Mouse (Mus musculus) forebrain, postnatal 0 days (tissue): Measurements from ENCODE around the gene Zbed5. TPM values are rescaled to one million over a fixed set of nuclear protein-coding genes. Genes with fewer than 3 reads are reported as not detected.
A peak's percentile ranks its signal among the peaks of the same experiment; 100 is the strongest.
"Not testable (repeated sequence)": the region's sequence is repeated elsewhere in the genome, so short reads cannot be mapped to it uniquely, and the experiment has no call there.

ENCODE experiments used
- ATAC-seq: fragments of 200-750 bp; cut with Nextera tagmentation; 2 replicates; pipeline ENCODE4 v1.8.0; 2017; ENCODE audit warnings: mild to moderate bottlenecking, moderate library complexity
- DNase-seq: peaks from one replicate; pipeline ENCODE4 v3.0.0-alpha.2; 2015
- H3K27ac ChIP-seq: fragments of 300-500 bp; sonication (generic); 2 replicates; pipeline ENCODE4 v1.5.1; 2014; ENCODE audit warnings: low read depth, mild to moderate bottlenecking, antibody characterized with exemption, low read length, moderate library complexity, mixed read lengths
- H3K27me3 ChIP-seq: fragments of 300-500 bp; sonication (generic); 2 replicates; pipeline ENCODE4 v1.6.1; 2014; ENCODE audit warnings: mild to moderate bottlenecking, low read length, mixed read lengths; ENCODE audit not compliant: insufficient read depth
- H3K36me3 ChIP-seq: fragments of 300-500 bp; sonication (generic); 2 replicates; pipeline ENCODE4 v1.6.1; 2014; ENCODE audit warnings: mild to moderate bottlenecking, moderate library complexity; ENCODE audit not compliant: insufficient read depth
- H3K4me1 ChIP-seq: fragments of 300-500 bp; sonication (generic); 2 replicates; pipeline ENCODE4 v1.6.1; 2014; ENCODE audit warnings: antibody characterized with exemption; ENCODE audit not compliant: insufficient read depth
- H3K4me2 ChIP-seq: fragments of 300-500 bp; sonication (generic); 2 replicates; pipeline ENCODE4 v1.6.1; 2014; ENCODE audit warnings: low read depth, mild to moderate bottlenecking, moderate library complexity
- H3K4me3 ChIP-seq: fragments of 300-500 bp; sonication (generic); 2 replicates; pipeline ENCODE4 v1.5.1; 2014; ENCODE audit warnings: low read depth, low read length, mixed read lengths
- H3K9ac ChIP-seq: fragments of 300-500 bp; sonication (generic); 2 replicates; pipeline ENCODE4 v1.6.1; 2014; ENCODE audit warnings: mild to moderate bottlenecking
- H3K9me3 ChIP-seq: fragments of 300-500 bp; sonication (generic); 2 replicates; pipeline ENCODE4 v1.6.1; 2016; ENCODE audit warnings: low read length
- CTCF ChIP-seq: sonication (generic); IDR thresholded peaks from 2 replicates; pipeline ENCODE4 v1.5.1; 2016; ENCODE audit warnings: antibody characterized with exemption, control low read depth, low read depth
- WGBS: fragments of 180-500 bp; shearing (Covaris S2); extraction: QIAGEN DNeasy Blood & Tissue Kit; methylation state at CpG from one replicate; pipeline ENCODE4 v1.1.7; 2014; 5-methylcytosine and 5-hydroxymethylcytosine counted together
- polyA plus RNA-seq: library from polyadenylated mRNA; unstranded; fragments of >200 nt; fragmentation: Nextera tagmentation; extraction: Ambion mirVana; gene quantifications from 2 replicates; pipeline ENCODE4 v1.2.1, GENCODE M21; 2015
- total RNA-seq: library from RNA; depleted of rRNA; stranded (reverse); fragments of >200 nt; gene quantifications from 2 replicates; pipeline ENCODE4 v1.2.3, GENCODE M21; 2014

Gene Zbed5
- total and polyA plus RNA-seq, 2 experiments from 2014 or later, result 9.8 to 23.6 TPM

- H3K9me3 ChIP-seq, result no peaks in the 10 kb centered on the region
- DNase-seq, result peak; percentile 94
- peak within 1 kb of the TSS; percentile 95 for H3K4me2 ChIP-seq
- H3K4me3 ChIP-seq, result peak within 1 kb of the TSS; percentile 69
- H3K27me3 ChIP-seq, result no peaks in the 10 kb centered on the region
- H3K4me1 ChIP-seq, result no peaks in the 10 kb centered on the region
- WGBS, result 2% methylated on average over 63 of the region's 63 CpGs
- peak; percentile 49 for TF ChIP-seq CTCF
- peak; percentile 98 for ATAC-seq
- H3K9ac ChIP-seq, result peak within 1 kb of the TSS; percentile 93
- H3K36me3 ChIP-seq, result no peaks in the 10 kb centered on the region
- peak within 1 kb of the TSS; percentile 85 for H3K27ac ChIP-seq
Measured at GRCm38 (mm10) chr5:129908242-129908965, 12.9 kb downstream of the Zbed5 start, which contains the start of gene Nupr1l. Gene Nupr1l, plus strand, starts transcription at chr5:129908540.

DNA sequence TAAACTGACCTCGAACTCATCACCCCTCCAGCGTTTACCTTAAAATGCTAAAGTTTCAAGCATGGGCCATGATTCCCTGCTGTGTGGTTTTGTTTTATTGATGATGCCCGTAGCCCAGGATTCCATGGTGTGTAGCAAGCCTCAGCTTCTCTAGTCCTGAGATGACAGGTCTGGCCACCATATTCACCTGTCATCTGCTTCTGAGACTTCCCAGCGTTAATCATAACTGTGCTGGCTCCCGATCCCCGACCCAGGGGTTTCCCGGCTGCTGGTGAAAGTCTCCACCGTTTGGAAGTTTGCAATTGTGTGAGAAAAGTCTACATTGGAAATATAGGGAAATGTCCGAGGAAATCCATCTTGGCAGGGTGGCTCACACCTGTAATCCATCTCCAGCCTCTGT is 13.6 kb downstream of the Zbed5 start:
- H3K27me3 ChIP-seq, result no peaks in the 10 kb centered on the region
- H3K4me1 ChIP-seq, result no peaks in the 10 kb centered on the region
- no peak for DNase-seq
- WGBS, result 67% methylated on average over 9 of the region's 9 CpGs
- peak overlapping the region; percentile 95 for H3K4me2 ChIP-seq
- no peaks in the 10 kb centered on the region for H3K9me3 ChIP-seq
- no peak for TF ChIP-seq CTCF
- H3K4me3 ChIP-seq, result peak overlapping the region; percentile 69
- H3K27ac ChIP-seq, result peak overlapping the region; percentile 85; the same call in 1 of the 2 replicates
- peak overlapping the region; percentile 93 for H3K9ac ChIP-seq
- ATAC-seq, result no peak
- no peaks in the 10 kb centered on the region for H3K36me3 ChIP-seq

DNA sequence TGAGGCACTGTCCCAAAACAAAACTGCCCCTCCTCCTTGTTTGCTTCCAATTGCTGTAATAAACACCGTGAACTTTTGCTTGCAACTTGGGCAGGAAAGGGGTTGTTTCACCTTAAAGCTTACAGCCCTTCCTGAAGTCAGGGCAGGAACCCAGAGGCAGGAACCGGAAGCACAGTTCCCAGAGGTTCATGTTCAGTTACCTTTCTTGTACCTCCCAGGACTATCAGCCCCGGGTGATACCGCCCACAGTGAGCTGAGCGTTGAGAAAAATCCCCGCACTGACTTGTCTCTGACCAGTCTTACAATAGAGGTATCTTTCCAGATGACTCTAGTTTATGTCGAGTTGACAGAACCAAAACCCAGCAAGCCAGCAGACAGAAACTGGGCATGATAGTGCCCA is 14.1 kb downstream of the Zbed5 start:
- WGBS, result 82% methylated on average over 7 of the region's 7 CpGs
- Histone ChIP-seq H3K9ac (no peak overlapping the region), H3K4me2 (no peak overlapping the region), H3K27me3 (no peaks in the 10 kb centered on the region), H3K36me3 (no peaks in the 10 kb centered on the region), H3K9me3 (no peaks in the 10 kb centered on the region), H3K4me3 (no peak overlapping the region), H3K27ac (no peak overlapping the region), H3K4me1 (no peaks in the 10 kb centered on the region)
- DNase-seq, result no peak
- no peak for ATAC-seq
- no peak for TF ChIP-seq CTCF

DNA sequence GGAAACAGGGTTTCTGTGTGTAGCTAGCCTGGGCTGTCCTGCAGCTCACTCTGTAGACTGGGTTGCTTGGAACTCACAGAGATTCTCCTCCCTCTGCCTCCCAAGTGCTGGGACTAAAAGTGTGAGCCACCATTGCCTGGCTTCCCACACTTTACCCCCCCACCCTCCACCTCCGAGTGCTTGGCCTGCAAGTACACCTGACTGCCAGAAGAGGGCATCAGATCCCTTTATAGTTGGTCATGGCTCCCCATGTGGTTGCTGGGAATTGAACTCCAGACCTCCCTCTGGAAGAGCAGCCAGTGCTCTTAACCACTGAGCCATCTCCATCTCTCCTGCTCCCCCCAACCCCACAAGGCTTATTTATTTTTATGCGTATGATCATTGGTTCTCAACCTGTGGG is 18.5 kb downstream of the Zbed5 start:
- peak; percentile 49 for TF ChIP-seq CTCF
- no peak overlapping the region for H3K4me2 ChIP-seq
- H3K9me3 ChIP-seq, result no peaks in the 10 kb centered on the region
- WGBS, result 29% methylated on average over 2 of the region's 2 CpGs
- no peak for DNase-seq
- H3K27ac ChIP-seq, result no peak overlapping the region
- H3K4me3 ChIP-seq, result no peak overlapping the region
- no peak overlapping the region for H3K9ac ChIP-seq
- no peaks in the 10 kb centered on the region for H3K27me3 ChIP-seq
- no peaks in the 10 kb centered on the region for H3K36me3 ChIP-seq
- no peaks in the 10 kb centered on the region for H3K4me1 ChIP-seq
- ATAC-seq, result no peak

DNA sequence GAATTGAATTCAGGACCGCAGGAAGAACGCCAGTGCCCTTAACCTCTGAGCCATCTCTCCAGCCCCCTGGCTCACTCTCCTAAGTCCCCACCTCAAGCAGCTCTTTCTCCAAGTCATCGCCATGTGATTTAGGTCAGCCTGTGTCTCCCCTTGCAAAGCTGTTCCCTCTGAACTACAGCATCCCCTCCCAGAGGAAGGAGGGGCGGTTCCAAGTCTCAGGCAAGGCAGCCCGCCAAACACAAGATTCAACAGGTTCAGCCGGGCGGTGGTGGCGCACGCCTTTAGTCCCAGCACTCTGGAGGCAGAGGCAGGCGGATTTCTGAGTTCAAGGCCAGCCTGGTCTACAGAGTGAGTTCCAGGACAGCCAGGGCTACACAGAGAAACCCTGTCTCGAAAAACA is 20.0 kb downstream of the Zbed5 start:
- not testable (repeated sequence) for H3K4me3 ChIP-seq, ATAC-seq, H3K36me3 ChIP-seq, H3K4me2 ChIP-seq, H3K4me1 ChIP-seq, H3K27me3 ChIP-seq, H3K9ac ChIP-seq, DNase-seq, H3K9me3 ChIP-seq, H3K27ac ChIP-seq
- 90% methylated on average over 11 of the region's 11 CpGs for WGBS

DNA sequence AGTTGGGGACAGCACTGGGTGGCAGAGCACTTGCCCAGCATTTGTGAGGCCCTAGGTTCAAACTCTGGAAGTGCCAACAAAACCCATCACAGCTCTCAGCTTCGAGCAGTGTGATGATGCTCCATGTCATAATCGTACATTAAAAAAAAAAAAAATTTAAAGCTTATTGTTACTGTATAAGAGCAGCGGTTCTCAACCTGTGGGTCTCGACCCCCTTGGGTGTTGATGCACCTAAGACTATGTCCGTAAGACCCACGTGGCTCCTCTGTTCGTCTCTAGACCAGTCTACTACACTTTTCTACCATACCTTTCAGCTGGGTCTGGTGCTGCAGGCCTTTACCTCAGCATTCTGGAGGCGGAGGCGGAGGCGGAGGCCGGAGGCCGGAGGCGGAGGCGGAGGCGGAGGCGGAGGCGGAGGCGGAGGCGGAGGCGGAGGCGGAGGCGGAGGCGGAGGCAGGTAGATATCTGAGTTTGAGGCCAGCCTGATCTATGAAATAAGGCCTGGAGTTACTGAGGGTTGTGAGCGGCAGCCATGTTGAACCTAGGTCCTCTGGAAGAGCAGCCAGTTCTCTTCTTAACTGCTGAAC is 22.6 kb downstream of the Zbed5 start:
- no peaks in the 10 kb centered on the region for H3K27me3 ChIP-seq
- no peak overlapping the region for H3K4me3 ChIP-seq
- DNase-seq (no peak), ATAC-seq (no peak)
- no peaks in the 10 kb centered on the region for H3K9me3 ChIP-seq
- 92% methylated on average over 24 of the region's 24 CpGs for WGBS
- no peak for TF ChIP-seq CTCF
- no peaks in the 10 kb centered on the region for H3K4me1 ChIP-seq
- no peak overlapping the region for H3K4me2 ChIP-seq
- H3K36me3 ChIP-seq, result no peaks in the 10 kb centered on the region
- H3K27ac ChIP-seq, result no peak overlapping the region
- no peak overlapping the region for H3K9ac ChIP-seq

- Histone ChIP-seq H3K4me1 (no peaks in the 10 kb centered on the region), H3K9me3 (no peaks in the 10 kb centered on the region), H3K27me3 (no peaks in the 10 kb centered on the region), H3K27ac (no peak overlapping the region), H3K4me2 (no peak overlapping the region), H3K4me3 (no peak overlapping the region), H3K9ac (no peak overlapping the region), H3K36me3 (no peaks in the 10 kb centered on the region)
- DNase-seq, result no peak
- TF ChIP-seq CTCF, result no peak
- 86% methylated on average over 9 of the region's 9 CpGs for WGBS
- ATAC-seq, result no peak
Measured at GRCm38 (mm10) chr5:129918752-129919151, 23.2 kb downstream of the Zbed5 start.
